Mouse (Mus musculus) cortical plate, adult 2 months (tissue): ENCODE data around the gene Ube2v1.

Experiments used
- CTCF ChIP-seq: fragments of 200-500 bp; IDR thresholded peaks from 2 replicates; pipeline ENCODE4 v1.5.1; 2011; ENCODE audit warnings: mild to moderate bottlenecking, control low read depth, low read length; ENCODE audit not compliant: insufficient read depth; ENCODE audit errors: extremely low read depth
- POLR2A ChIP-seq: fragments of 200-500 bp; IDR thresholded peaks from 2 replicates; pipeline ENCODE4 v1.6.1; 2011; ENCODE audit warnings: mild to moderate bottlenecking, low read length, control low read depth; ENCODE audit not compliant: insufficient read depth; ENCODE audit errors: extremely low read depth

DNA sequence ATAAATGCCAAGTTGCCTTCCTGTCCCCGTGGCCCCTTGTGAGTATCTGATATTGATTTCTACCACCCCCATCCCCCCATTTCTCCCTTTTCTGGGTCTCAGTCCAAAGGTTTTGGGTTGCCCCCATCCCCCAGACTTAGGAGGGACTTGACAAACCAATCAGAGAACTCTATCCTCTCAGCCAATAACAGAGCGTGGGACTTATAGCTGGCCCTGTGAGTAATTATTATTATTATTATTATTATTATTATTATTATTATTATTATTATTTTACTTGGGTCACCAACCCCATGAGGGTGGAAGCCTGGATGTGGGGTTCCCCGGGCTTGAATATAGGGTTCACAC is 66.6 kb downstream of the Ube2v1 start:
- TF ChIP-seq CTCF (no peak), POLR2A (no peak)
